Mouse (Mus musculus) C2C12 (cell line): ENCODE measurements at regions not wholly inside any gene's neighbourhood (a gene's known extent, or its start where the extent isn't known, plus 50 kb on each side); places are given as distances from the start of the nearest gene placed in this dataset.

Experiments used
- H3K27me3 ChIP-seq: one replicate; pipeline ENCODE4 v1.6.1; 2011; ENCODE audit not compliant: control insufficient read depth, insufficient read depth, insufficient read length
- H3K36me3 ChIP-seq: one replicate; pipeline ENCODE4 v1.6.1; 2011; ENCODE audit not compliant: control insufficient read depth, insufficient read depth
- H3K4me3 ChIP-seq: one replicate; pipeline ENCODE4 v1.5.1; 2011; ENCODE audit warnings: mild to moderate bottlenecking, control low read depth; ENCODE audit not compliant: poor library complexity, insufficient read depth, severe bottlenecking
- H3K79me2 ChIP-seq: one replicate; pipeline ENCODE4 v1.6.1; 2011; ENCODE audit not compliant: control insufficient read depth, insufficient read depth
- H3K79me3 ChIP-seq: one replicate; pipeline ENCODE4 v1.6.1; 2011; ENCODE audit warnings: low read depth, control low read depth
- H3ac ChIP-seq: one replicate; pipeline ENCODE3; 2011; ENCODE audit warnings: low read depth; ENCODE audit not compliant: control insufficient read depth, insufficient read length
- CEBPB ChIP-seq: IDR thresholded peaks from one replicate; pipeline ENCODE4 v1.6.1; 2011; ENCODE audit warnings: low read depth, mild to moderate bottlenecking, control low read depth, moderate library complexity
- CTCF ChIP-seq: IDR thresholded peaks from one replicate; pipeline ENCODE4 v1.5.1; 2011; ENCODE audit not compliant: control insufficient read depth, insufficient read depth, insufficient read length
- FOSL1 ChIP-seq: IDR thresholded peaks from one replicate; pipeline ENCODE4 v1.8.0; 2011; ENCODE audit warnings: mild to moderate bottlenecking, low read length; ENCODE audit not compliant: poor library complexity, insufficient read depth, severe bottlenecking
- MAX ChIP-seq: IDR thresholded peaks from one replicate; pipeline ENCODE4 v1.6.1; 2011; ENCODE audit warnings: mild to moderate bottlenecking, control low read depth
- MYOD1 ChIP-seq: IDR thresholded peaks from one replicate; pipeline ENCODE4 v1.6.1; 2011; ENCODE audit warnings: low read depth; ENCODE audit not compliant: control insufficient read depth, insufficient read length
- MYOG ChIP-seq: IDR thresholded peaks from one replicate; pipeline ENCODE4 v1.6.1; 2011; ENCODE audit not compliant: control insufficient read depth, insufficient read length; ENCODE audit errors: extremely low read depth
- USF1 ChIP-seq: IDR thresholded peaks from one replicate; pipeline ENCODE4 v1.6.1; 2011; ENCODE audit warnings: low read depth, mild to moderate bottlenecking, control low read depth, moderate library complexity

DNA sequence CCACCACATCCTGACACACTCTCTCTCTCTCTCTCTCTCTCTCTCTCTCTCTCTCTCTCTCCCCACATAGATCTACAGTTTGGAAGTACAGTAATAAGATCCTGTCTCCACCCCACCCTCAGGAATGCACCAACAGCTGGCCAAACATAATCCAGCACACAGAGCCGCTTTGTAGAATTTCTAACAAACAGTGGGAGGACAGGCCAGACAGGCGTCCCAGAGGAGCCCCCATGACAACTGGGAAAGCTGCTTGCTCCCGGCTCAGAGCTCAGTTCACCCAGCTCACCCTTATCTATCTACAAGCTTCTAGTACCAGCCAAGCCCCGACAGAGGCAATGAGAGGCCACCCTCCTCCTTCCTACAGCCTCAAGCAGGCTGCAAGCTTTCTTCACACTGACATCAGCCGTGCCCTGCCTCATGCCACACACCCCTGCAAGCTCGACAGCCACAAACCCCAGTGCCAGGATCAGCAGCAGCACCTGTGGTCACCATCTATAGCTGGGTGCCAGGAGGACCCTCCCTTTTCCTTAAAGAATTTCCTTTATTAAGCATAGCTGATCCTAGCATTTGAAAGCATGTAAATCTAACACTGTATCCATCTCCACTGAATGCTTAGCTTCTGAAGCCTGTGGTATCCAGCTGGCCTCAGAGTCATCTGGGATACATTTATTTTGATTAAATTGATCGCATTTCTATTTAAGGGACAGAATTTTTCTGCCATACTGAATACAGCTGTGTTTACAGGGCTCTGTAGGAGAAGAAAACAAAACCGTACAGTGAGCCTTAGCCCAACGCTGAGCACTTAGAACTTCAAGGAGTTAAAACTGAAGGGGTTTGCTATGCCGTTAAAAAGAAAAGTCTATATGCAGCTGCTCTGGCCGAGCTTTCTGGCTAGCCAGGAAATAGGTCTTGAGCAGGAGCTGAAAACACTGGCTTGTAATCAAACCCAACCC lies 160.9 kb downstream of the Gm11361 start:
- Histone ChIP-seq H3K27me3 (no peaks in the 10 kb centered on the region), H3K79me3 (peaks cover 6% of the 10 kb centered on the region), H3ac (peak overlapping the region; percentile 54), H3K36me3 (no peaks in the 10 kb centered on the region), H3K4me3 (peak overlapping the region; percentile 47), H3K79me2 (peaks cover 11% of the 10 kb centered on the region)
- no peak for TF ChIP-seq CTCF
- TF ChIP-seq MYOD1: peak; percentile 91

DNA sequence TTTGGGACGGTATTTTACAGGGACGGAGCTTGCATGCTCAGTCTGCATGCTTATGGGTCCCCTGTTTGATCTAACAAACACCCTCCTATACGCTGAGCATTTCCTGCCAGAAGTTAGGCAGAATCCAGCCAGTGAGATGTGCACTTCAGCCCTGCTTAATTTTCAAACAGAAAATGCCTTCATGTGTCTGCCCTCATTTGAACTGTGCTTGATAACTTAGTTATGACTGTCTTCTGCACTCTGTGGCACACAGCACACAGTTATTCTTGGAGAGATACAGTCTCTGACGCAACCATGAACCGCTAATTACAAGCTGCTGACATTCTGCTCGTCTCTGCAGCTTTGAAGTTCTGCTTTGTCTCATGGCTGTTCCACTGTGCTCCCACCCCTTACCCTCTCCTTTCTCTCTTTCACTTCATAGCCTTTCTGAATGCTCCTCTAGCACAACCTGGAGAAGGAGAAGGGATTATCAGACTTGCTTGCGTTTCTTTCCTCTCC lies 160.2 kb downstream of the Gm11361 start:
- peak; percentile 30 for TF ChIP-seq MYOD1
- TF ChIP-seq FOSL1: no peak
- TF ChIP-seq CEBPB: peak; percentile 90
- no peaks in the 10 kb centered on the region for H3K36me3 ChIP-seq
- H3K79me2 ChIP-seq: peaks cover 11% of the 10 kb centered on the region
- H3ac ChIP-seq: peak overlapping the region; percentile 38
- peaks cover 6% of the 10 kb centered on the region for H3K79me3 ChIP-seq
- H3K4me3 ChIP-seq: peak overlapping the region; percentile 14
- no peaks in the 10 kb centered on the region for H3K27me3 ChIP-seq

DNA sequence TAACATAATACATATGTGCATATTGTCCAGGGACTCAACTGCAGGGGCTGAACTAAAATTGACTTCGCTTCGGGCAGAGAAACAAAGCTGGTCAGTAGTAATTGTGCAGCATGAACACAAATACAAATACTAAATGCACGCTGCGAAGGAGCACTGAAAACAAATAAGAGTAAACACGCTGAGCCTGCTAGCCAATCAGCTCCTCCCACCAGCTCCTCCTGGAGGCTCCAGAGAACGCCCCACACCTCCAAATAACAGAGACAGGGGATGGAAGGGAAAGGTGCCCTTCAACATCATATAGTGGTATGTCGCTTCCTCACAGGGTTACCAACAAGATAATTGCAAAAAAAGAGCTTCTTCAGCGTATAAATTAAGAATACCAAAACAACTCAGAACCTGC lies 159.6 kb downstream of the Gm11361 start:
- Histone ChIP-seq H3K36me3 (no peaks in the 10 kb centered on the region), H3ac (peak overlapping the region; percentile 40), H3K4me3 (peak overlapping the region; percentile 14), H3K79me3 (peaks cover 6% of the 10 kb centered on the region), H3K79me2 (peaks cover 11% of the 10 kb centered on the region), H3K27me3 (no peaks in the 10 kb centered on the region)
- no peak for TF ChIP-seq FOSL1
- TF ChIP-seq CEBPB: no peak
- TF ChIP-seq MYOG: no peak
- TF ChIP-seq MAX: no peak
- TF ChIP-seq MYOD1: no peak
- no peak for TF ChIP-seq CTCF
- no peak for TF ChIP-seq USF1

DNA sequence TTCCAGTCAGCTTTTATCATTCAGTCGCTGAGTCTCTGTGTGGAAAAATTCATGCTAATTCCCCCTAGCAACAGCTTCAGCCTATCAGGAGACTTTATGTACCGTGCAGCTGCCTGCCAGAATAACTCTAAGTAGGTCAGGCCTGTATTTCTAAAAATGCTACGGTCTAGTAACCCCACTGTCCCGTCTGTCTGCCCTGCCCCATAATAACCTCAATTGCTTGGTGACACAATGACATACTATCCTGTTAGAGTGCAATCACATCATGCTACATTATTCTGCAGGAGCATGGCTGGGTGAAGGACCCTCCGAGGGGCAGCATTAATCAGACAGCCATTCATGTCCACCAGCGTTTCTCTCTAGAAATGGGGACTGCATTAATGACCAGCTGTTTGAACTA lies 158.9 kb downstream of the Gm11361 start:
- H3K36me3 ChIP-seq: no peaks in the 10 kb centered on the region
- H3K4me3 ChIP-seq: no peak overlapping the region
- peak overlapping the region; percentile 2 for H3ac ChIP-seq
- no peaks in the 10 kb centered on the region for H3K27me3 ChIP-seq
- H3K79me2 ChIP-seq: peaks cover 11% of the 10 kb centered on the region
- no peak for TF ChIP-seq USF1
- TF ChIP-seq MAX: no peak
- TF ChIP-seq FOSL1: no peak
- TF ChIP-seq MYOD1: no peak
- TF ChIP-seq CEBPB: no peak
- TF ChIP-seq MYOG: no peak
- TF ChIP-seq CTCF: no peak
- H3K79me3 ChIP-seq: peaks cover 6% of the 10 kb centered on the region

DNA sequence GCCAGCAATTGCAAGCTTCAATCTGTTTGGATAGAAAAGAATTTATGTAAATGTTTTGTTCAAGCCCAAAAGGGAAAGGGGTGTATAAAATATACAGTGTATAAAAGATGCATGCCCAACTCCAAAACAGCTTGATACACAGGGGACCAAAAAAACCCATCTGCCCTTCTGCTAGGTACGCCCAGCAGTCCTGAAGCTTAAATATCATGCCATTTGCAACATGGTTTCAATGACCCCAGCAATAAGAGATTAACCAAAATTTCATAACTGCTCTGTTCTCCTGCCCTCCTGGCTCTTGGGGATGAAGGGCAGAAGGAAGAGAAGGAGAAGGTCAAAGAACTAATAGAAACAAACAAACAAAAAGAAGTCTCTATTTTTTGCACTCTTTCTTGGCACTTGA lies 158.4 kb downstream of the Gm11361 start:
- no peak for TF ChIP-seq FOSL1
- no peak for TF ChIP-seq CTCF
- no peak for TF ChIP-seq USF1
- no peak for TF ChIP-seq MAX
- no peak for TF ChIP-seq MYOD1
- TF ChIP-seq MYOG: no peak
- no peak for TF ChIP-seq CEBPB
- Histone ChIP-seq H3ac (no peak overlapping the region), H3K79me3 (peaks cover 6% of the 10 kb centered on the region), H3K4me3 (no peak overlapping the region), H3K27me3 (no peaks in the 10 kb centered on the region), H3K79me2 (peaks cover 11% of the 10 kb centered on the region), H3K36me3 (no peaks in the 10 kb centered on the region)

DNA sequence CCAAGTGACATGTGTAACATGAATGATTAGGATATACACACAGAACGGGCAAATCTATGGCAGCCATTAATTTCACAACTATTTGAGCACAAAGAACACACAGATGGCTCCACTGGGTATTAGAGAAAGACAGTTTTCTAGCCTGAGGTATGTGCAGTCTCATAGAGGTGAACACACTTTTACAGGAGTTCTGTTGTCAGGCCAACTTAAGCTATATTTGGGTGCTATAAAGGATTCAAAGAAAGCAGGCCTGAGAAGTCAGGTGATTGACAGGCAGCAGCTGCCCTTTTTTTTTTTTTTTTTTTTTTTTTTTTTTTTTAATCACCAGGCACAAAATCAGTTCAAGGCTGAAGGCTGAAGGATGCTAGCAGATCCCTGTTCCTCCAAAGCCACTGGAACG lies 153.0 kb downstream of the Gm11361 start:
- no peaks in the 10 kb centered on the region for H3K27me3 ChIP-seq
- no peaks in the 10 kb centered on the region for H3K79me2 ChIP-seq
- H3K4me3 ChIP-seq: no peak overlapping the region
- no peaks in the 10 kb centered on the region for H3K36me3 ChIP-seq
- H3K79me3 ChIP-seq: no peaks in the 10 kb centered on the region
- peak; percentile 75 for TF ChIP-seq MYOD1
- TF ChIP-seq MAX: no peak
- no peak overlapping the region for H3ac ChIP-seq
